Mouse (Mus musculus) MEL (cell line): ENCODE measurements around the gene Gm40193. TPM values are rescaled to one million over a fixed set of nuclear protein-coding genes. Genes with fewer than 3 reads are reported as not detected.
A peak's percentile ranks its signal among the peaks of the same experiment; 100 is the strongest.

Source experiments
- DNase-seq: peaks from one replicate; pipeline ENCODE4 v3.0.0; 2011; ENCODE audit warnings: low read depth, low spot score
- H3K27ac ChIP-seq: 2 replicates; pipeline ENCODE4 v1.5.1; 2012; ENCODE audit warnings: low read depth, mild to moderate bottlenecking, control low read depth, low read length, moderate library complexity; ENCODE audit not compliant: control insufficient read depth
- H3K27me3 ChIP-seq, 2 experiments: fragments of 150-350 bp in 1 of 2; sonication (generic) in 1 of 2; 2 replicates each; pipeline ENCODE4 v1.6.1; 2012; ENCODE audit warnings: low read length in 2 of 2, mild to moderate bottlenecking in 2 of 2, improper control_type of control experiment in 1 of 2, moderate library complexity in 1 of 2; ENCODE audit not compliant: insufficient read depth in 2 of 2, control insufficient read depth in 1 of 2
- H3K36me3 ChIP-seq, 2 experiments: 2 replicates each; pipeline ENCODE4 v1.6.1; 2012 to 2014; ENCODE audit warnings: low read length in 2 of 2, improper control_type of control experiment in 1 of 2, inconsistent platforms in 1 of 2, mild to moderate bottlenecking in 1 of 2; ENCODE audit not compliant: insufficient read depth in 2 of 2, control insufficient read depth in 1 of 2
- H3K4me1 ChIP-seq, 2 experiments: fragments of 150-350 bp in 1 of 2; sonication (generic) in 1 of 2; 2 replicates each; pipeline ENCODE4 v1.6.1; 2012; ENCODE audit warnings: low read length in 2 of 2, improper control_type of control experiment in 1 of 2, mild to moderate bottlenecking in 1 of 2; ENCODE audit not compliant: insufficient read depth in 2 of 2, control insufficient read depth in 1 of 2
- H3K4me3 ChIP-seq, 2 experiments: fragments of 150-350 bp in 1 of 2; sonication (generic) in 1 of 2; 2 replicates each; pipeline ENCODE4 v1.5.1; 2012; ENCODE audit warnings: low read depth in 2 of 2, low read length in 2 of 2, mild to moderate bottlenecking in 2 of 2, moderate library complexity in 2 of 2, control low read depth in 1 of 2, improper control_type of control experiment in 1 of 2; ENCODE audit not compliant: control insufficient read depth in 1 of 2, insufficient read depth in 1 of 2
- H3K79me2 ChIP-seq: 2 replicates; pipeline ENCODE4 v1.6.1; 2012; ENCODE audit warnings: mild to moderate bottlenecking, low read length, moderate library complexity; ENCODE audit not compliant: control insufficient read depth, poor library complexity, insufficient read depth
- H3K9ac ChIP-seq: 2 replicates; pipeline ENCODE4 v1.6.1; 2012; ENCODE audit warnings: low read depth, mild to moderate bottlenecking, control low read depth, low read length, moderate library complexity; ENCODE audit not compliant: control insufficient read depth, poor library complexity, severe bottlenecking
- H3K9me3 ChIP-seq: fragments of 150-350 bp; sonication (generic); replicated peaks from 2 replicates; pipeline ENCODE4 v1.6.1; 2012; ENCODE audit warnings: mild to moderate bottlenecking, low read length, improper control_type of control experiment, moderate library complexity; ENCODE audit not compliant: insufficient read depth
- CHD2 ChIP-seq: IDR thresholded peaks from 2 replicates; pipeline ENCODE4 v1.6.1; 2011; ENCODE audit warnings: low read length, improper control_type of control experiment
- CTCF ChIP-seq, 3 experiments: IDR thresholded peaks in 2 of 3; conservative IDR thresholded peaks in 1 of 3; 2 replicates each; pipeline ENCODE4 v1.5.1; 2011 to 2012; ENCODE audit warnings: low read length in 3 of 3, low read depth in 2 of 3, mild to moderate bottlenecking in 2 of 3, improper control_type of control experiment in 1 of 3, inconsistent platforms in 1 of 3, mixed read lengths in 1 of 3, moderate library complexity in 1 of 3; ENCODE audit not compliant: control insufficient read depth in 1 of 3, insufficient read depth in 1 of 3, poor library complexity in 1 of 3, severe bottlenecking in 1 of 3
- ELF1 ChIP-seq: IDR thresholded peaks from 2 replicates; pipeline ENCODE4 v1.6.1; 2014; ENCODE audit warnings: low read depth, mild to moderate bottlenecking, inconsistent platforms, low read length, improper control_type of control experiment, moderate library complexity
- EP300 ChIP-seq, 2 experiments: IDR thresholded peaks; 2 replicates each; pipeline ENCODE4 v1.6.1; 2011; ENCODE audit warnings: improper control_type of control experiment in 2 of 2, low read length in 2 of 2, low read depth in 1 of 2, mild to moderate bottlenecking in 1 of 2
- ETS1 ChIP-seq: IDR thresholded peaks from 2 replicates; pipeline ENCODE4 v1.6.1; 2012; ENCODE audit warnings: low read depth, mild to moderate bottlenecking, inconsistent platforms, low read length, improper control_type of control experiment, moderate library complexity
- GABPA ChIP-seq: IDR thresholded peaks from 2 replicates; pipeline ENCODE4 v1.6.1; 2012; ENCODE audit warnings: low read depth, mild to moderate bottlenecking, inconsistent platforms, low read length, improper control_type of control experiment, moderate library complexity
- JUND ChIP-seq: IDR thresholded peaks from 2 replicates; pipeline ENCODE4 v1.6.1; 2011; ENCODE audit warnings: low read depth, mild to moderate bottlenecking, improper control_type of control experiment, low read length
- MAX ChIP-seq: IDR thresholded peaks from 2 replicates; pipeline ENCODE4 v1.6.1; 2011; ENCODE audit warnings: low read length, improper control_type of control experiment
- MAZ ChIP-seq: IDR thresholded peaks from 2 replicates; pipeline ENCODE4 v1.6.1; 2012; ENCODE audit warnings: low read depth, mild to moderate bottlenecking, inconsistent platforms, low read length, improper control_type of control experiment
- MXI1 ChIP-seq: IDR thresholded peaks from 2 replicates; pipeline ENCODE4 v1.6.1; 2011; ENCODE audit warnings: mild to moderate bottlenecking, low read depth, low read length, improper control_type of control experiment
- MYC ChIP-seq: IDR thresholded peaks from 2 replicates; pipeline ENCODE4 v1.6.1; 2011; ENCODE audit warnings: low read depth, mild to moderate bottlenecking, low read length, improper control_type of control experiment, moderate library complexity
- NELFE ChIP-seq: IDR thresholded peaks from 2 replicates; pipeline ENCODE4 v1.6.1; 2011; ENCODE audit warnings: low read depth, low read length, improper control_type of control experiment
- NRF1 ChIP-seq: IDR thresholded peaks from 2 replicates; pipeline ENCODE4 v1.6.1; 2014; ENCODE audit warnings: low read depth, mild to moderate bottlenecking, inconsistent platforms, low read length, improper control_type of control experiment, moderate library complexity; ENCODE audit not compliant: poor library complexity, insufficient read depth, severe bottlenecking
- POLR2AphosphoS2 ChIP-seq: IDR thresholded peaks from 2 replicates; pipeline ENCODE4 v1.6.1; 2011; ENCODE audit warnings: low read length, improper control_type of control experiment
- POLR2AphosphoS5 ChIP-seq: IDR thresholded peaks from 2 replicates; pipeline ENCODE4 v1.6.1; 2012; ENCODE audit warnings: low read depth, borderline replicate concordance, mild to moderate bottlenecking, inconsistent platforms, low read length, moderate library complexity, mixed read lengths
- RAD21 ChIP-seq: IDR thresholded peaks from 2 replicates; pipeline ENCODE4 v1.6.1; 2011; ENCODE audit warnings: mild to moderate bottlenecking, low read depth, low read length, improper control_type of control experiment
- SIN3A ChIP-seq: IDR thresholded peaks from 2 replicates; pipeline ENCODE4 v1.6.1; 2012; ENCODE audit warnings: low read length, improper control_type of control experiment, inconsistent platforms
- UBTF ChIP-seq: IDR thresholded peaks from 2 replicates; pipeline ENCODE4 v1.6.1; 2012; ENCODE audit warnings: low read depth, mild to moderate bottlenecking, inconsistent platforms, low read length, improper control_type of control experiment, moderate library complexity, borderline replicate concordance; ENCODE audit not compliant: insufficient read depth
- USF2 ChIP-seq, 2 experiments: IDR thresholded peaks; 2 replicates each; pipeline ENCODE4 v1.6.1; 2011 to 2012; ENCODE audit warnings: improper control_type of control experiment in 2 of 2, low read length in 2 of 2, borderline replicate concordance in 1 of 2, inconsistent platforms in 1 of 2, low read depth in 1 of 2, mild to moderate bottlenecking in 1 of 2; ENCODE audit not compliant: insufficient read depth in 1 of 2
- ZC3H11A ChIP-seq: IDR thresholded peaks from 2 replicates; pipeline ENCODE4 v1.6.1; 2012; ENCODE audit warnings: low read depth, mild to moderate bottlenecking, inconsistent platforms, low read length, improper control_type of control experiment
- ZNF384 ChIP-seq: IDR thresholded peaks from 2 replicates; pipeline ENCODE4 v1.6.1; 2012; ENCODE audit warnings: low read depth, mild to moderate bottlenecking, inconsistent platforms, low read length, improper control_type of control experiment
- polyA plus RNA-seq, 2 experiments: library from polyadenylated mRNA; stranded (reverse) in 1 of 2; unstranded in 1 of 2; fragments of >175 nt in 1 of 2; fragments of >200 nt in 1 of 2; gene quantifications; 2 replicates each; pipeline versions ENCODE4 v1.2.1 to v1.2.4; 2012; ENCODE audit warnings: low replicate concordance in 2 of 2, low read depth in 1 of 2; ENCODE audit not compliant: insufficient read length in 2 of 2, insufficient read depth in 1 of 2, missing spikeins in 1 of 2
- total RNA-seq: library from RNA; depleted of rRNA; stranded (reverse); fragments of 300-350 nt; gene quantifications from 2 replicates; pipeline ENCODE4 v1.2.3, GENCODE M21; 2012

Gene Gm40193
- total and polyA plus RNA-seq, 3 experiments: not detected

DNA sequence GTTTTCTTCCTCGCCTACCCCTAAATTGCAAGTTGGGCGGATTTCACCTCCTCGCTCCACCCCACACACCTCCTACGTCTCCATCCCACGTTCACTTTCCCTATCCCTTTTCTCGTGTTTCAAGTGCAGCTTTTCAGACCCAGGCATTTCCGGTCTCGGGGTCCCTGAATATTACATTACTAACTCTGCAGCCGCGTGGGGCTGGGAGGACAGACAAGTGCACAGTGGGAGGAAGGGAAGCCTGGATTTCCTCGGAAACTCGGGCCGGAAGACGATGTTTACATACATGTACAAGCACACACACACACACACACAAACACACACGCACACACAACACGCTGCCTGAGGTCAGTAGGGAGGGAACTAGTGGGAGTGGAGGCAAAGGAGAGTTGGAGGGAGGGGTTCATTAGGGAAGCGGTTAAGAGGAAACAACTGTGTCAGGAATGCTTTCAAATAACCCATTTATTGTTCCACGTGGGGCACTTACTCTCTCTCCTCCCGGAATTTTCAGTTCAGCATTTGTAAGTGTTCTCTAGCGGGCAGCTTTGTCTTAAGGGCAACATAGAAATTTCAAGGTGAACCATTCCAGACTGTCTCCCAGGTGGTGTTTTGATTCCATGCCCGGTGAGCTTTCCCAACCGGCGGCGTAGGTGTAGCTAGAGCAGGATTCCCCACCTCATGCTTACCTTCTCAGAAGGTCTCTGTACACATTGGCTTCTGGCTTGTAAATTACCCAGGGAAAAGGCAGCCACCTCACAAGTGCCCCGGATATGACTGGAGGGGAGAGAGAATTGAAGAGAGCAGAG lies 30.9 kb upstream of the Gm40193 start (continued):
- peak in 1 of 2 experiments; percentile 6; a peak in 1 of 4 replicates for TF ChIP-seq EP300 (IDR thresholded peaks at IDR 0.05; ENCODE audit: low read depth in 1 of 2, low read length in 2 of 2)
- TF ChIP-seq POLR2AphosphoS5: no peak
- 0 out of 2 replicates have a peak, but pooled peaks have one; percentile 3 for TF ChIP-seq MYC
- TF ChIP-seq MAX: peak; percentile 8; the same call in 1 of the 2 replicates
- no peak for TF ChIP-seq NRF1
- no peak for TF ChIP-seq NELFE
- TF ChIP-seq ZC3H11A: no peak
- TF ChIP-seq SIN3A: peak; percentile 54
- TF ChIP-seq CHD2: no peak
- TF ChIP-seq GABPA: no peak
- no peak for TF ChIP-seq USF2 (IDR thresholded peaks at IDR 0.05; ENCODE audit: borderline replicate concordance in 1 of 2, insufficient read depth in 1 of 2, low read depth in 1 of 2, low read length in 2 of 2)

- Histone ChIP-seq H3K9ac (peak overlapping the region; percentile 83), H3K4me1 (peaks cover 0 to 27% of the 10 kb centered on the region in 2 experiments; a peak in 3 of 4 replicates), H3K9me3 (no peaks in the 10 kb centered on the region), H3K36me3 (peaks cover 0 to 19% of the 10 kb centered on the region in 2 experiments; a peak in 2 of 4 replicates), H3K79me2 (peaks cover 24% of the 10 kb centered on the region), H3K27ac (peak overlapping the region; percentile 20), H3K4me3 (peak overlapping the region; percentile 73 to 75), H3K27me3 (no peaks in the 10 kb centered on the region)
- no peak for DNase-seq
- no peak for TF ChIP-seq POLR2AphosphoS5
- no peak for TF ChIP-seq ELF1
- TF ChIP-seq MAZ: peak; percentile 24; the same call in 1 of the 2 replicates
- no peak for TF ChIP-seq JUND
- TF ChIP-seq ZC3H11A: no peak
- no peak for TF ChIP-seq CTCF (IDR thresholded peaks at IDR 0.05 in 2 of 3, conservative IDR thresholded peaks at IDR 0.05 in 1 of 3; ENCODE audit: control insufficient read depth in 1 of 3, insufficient read depth in 1 of 3, low read depth in 2 of 3, low read length in 3 of 3, poor library complexity in 1 of 3, severe bottlenecking in 1 of 3)
- 0 out of 2 replicates have a peak, but pooled peaks have one; percentile 8 for TF ChIP-seq NRF1
- no peak for TF ChIP-seq UBTF
- no peak for TF ChIP-seq ZNF384
- TF ChIP-seq RAD21: no peak
- no peak for TF ChIP-seq ETS1
- no peak for TF ChIP-seq NELFE
- no peak for TF ChIP-seq USF2 (IDR thresholded peaks at IDR 0.05; ENCODE audit: borderline replicate concordance in 1 of 2, insufficient read depth in 1 of 2, low read depth in 1 of 2, low read length in 2 of 2)
- TF ChIP-seq POLR2AphosphoS2: no peak
- no peak for TF ChIP-seq GABPA
- TF ChIP-seq CHD2: no peak
- no peak for TF ChIP-seq MXI1
Measured at GRCm38 (mm10) chr11:70562995-70563469, 30.3 kb upstream of the Gm40193 start.
